Mouse (Mus musculus) myocyte (in vitro differentiated cells): ENCODE data around the gene Slc41a2. TPM values are rescaled to one million over a fixed set of nuclear protein-coding genes. Genes with fewer than 3 reads are reported as not detected.

Source experiments
- H3K27me3 ChIP-seq: one replicate; pipeline ENCODE4 v1.6.1; 2011; ENCODE audit not compliant: control insufficient read depth, insufficient read depth, insufficient read length
- H3K36me3 ChIP-seq: one replicate; pipeline ENCODE4 v1.6.1; 2011; ENCODE audit not compliant: control insufficient read depth, insufficient read depth
- H3K4me2 ChIP-seq: one replicate; pipeline ENCODE4 v1.6.1; 2011; ENCODE audit warnings: low read depth, control low read depth
- H3K4me3 ChIP-seq: one replicate; pipeline ENCODE4 v1.5.1; 2011; ENCODE audit warnings: mild to moderate bottlenecking, control low read depth, moderate library complexity
- H3K79me2 ChIP-seq: one replicate; pipeline ENCODE4 v1.6.1; 2011; ENCODE audit not compliant: control insufficient read depth, insufficient read depth
- H3ac ChIP-seq: one replicate; pipeline ENCODE4 v1.6.1; 2011; ENCODE audit not compliant: control insufficient read depth, insufficient read length
- CEBPB ChIP-seq: IDR thresholded peaks from 2 replicates; pipeline ENCODE4 v1.6.1; 2011; ENCODE audit warnings: mild to moderate bottlenecking, moderate library complexity; ENCODE audit not compliant: poor library complexity, insufficient read depth, severe bottlenecking
- E2F4 ChIP-seq: IDR thresholded peaks from one replicate; pipeline ENCODE4 v1.6.1; 2011; ENCODE audit warnings: mild to moderate bottlenecking, control low read depth, moderate library complexity; ENCODE audit not compliant: insufficient read depth
- MAX ChIP-seq: IDR thresholded peaks from one replicate; pipeline ENCODE4 v1.6.1; 2011; ENCODE audit warnings: low read depth, mild to moderate bottlenecking, control low read depth
- MYOD1 ChIP-seq, 3 experiments: IDR thresholded peaks; one replicate each; pipeline ENCODE4 v1.6.1; 2011; ENCODE audit warnings: control low read depth in 2 of 3, low read depth in 2 of 3, mild to moderate bottlenecking in 2 of 3, moderate library complexity in 1 of 3; ENCODE audit not compliant: insufficient read length in 2 of 3, control insufficient read depth in 1 of 3
- MYOG ChIP-seq, 3 experiments: IDR thresholded peaks; one replicate each; pipeline ENCODE4 v1.6.1; 2011; ENCODE audit warnings: control low read depth in 2 of 3, low read depth in 2 of 3, mild to moderate bottlenecking in 2 of 3; ENCODE audit not compliant: insufficient read length in 2 of 3, control insufficient read depth in 1 of 3, insufficient read depth in 1 of 3
- POLR2A ChIP-seq: IDR thresholded peaks from one replicate; pipeline ENCODE4 v1.6.1; 2011; ENCODE audit warnings: low read depth, mild to moderate bottlenecking, control low read depth, moderate library complexity; ENCODE audit not compliant: insufficient read length
- POLR2AphosphoS2 ChIP-seq: IDR thresholded peaks from one replicate; pipeline ENCODE4 v1.6.1; 2011; ENCODE audit warnings: low read depth, control low read depth; ENCODE audit not compliant: insufficient read length
- REST ChIP-seq: IDR thresholded peaks from one replicate; pipeline ENCODE4 v1.6.1; 2011; ENCODE audit warnings: mild to moderate bottlenecking, control low read depth, moderate library complexity; ENCODE audit not compliant: insufficient read depth, insufficient read length
- SRF ChIP-seq: IDR thresholded peaks from one replicate; pipeline ENCODE4 v1.6.1; 2011; ENCODE audit warnings: low read depth; ENCODE audit not compliant: control insufficient read depth, insufficient read length
- TCF12 ChIP-seq: IDR thresholded peaks from one replicate; pipeline ENCODE4 v1.6.1; 2011; ENCODE audit warnings: mild to moderate bottlenecking, control low read depth; ENCODE audit not compliant: poor library complexity, insufficient read depth, severe bottlenecking
- TCF3 ChIP-seq: IDR thresholded peaks from one replicate; pipeline ENCODE4 v1.6.1; 2011; ENCODE audit warnings: low read depth, control low read depth; ENCODE audit not compliant: insufficient read length
- USF1 ChIP-seq: IDR thresholded peaks from one replicate; pipeline ENCODE4 v1.6.1; 2011; ENCODE audit warnings: low read depth, mild to moderate bottlenecking, control low read depth, moderate library complexity
- polyA plus RNA-seq: library from polyadenylated mRNA; unstranded; fragments of >200 nt; fragmentation: generic; extraction: Trizol; gene quantifications from one replicate; pipeline ENCODE4 v1.2.1, GENCODE M21; 2012; ENCODE audit warnings: missing spikeins

Slc41a2 gene
- polyA plus RNA-seq, 1 experiment, result 5.3 TPM

GRCm38 (mm10) chr10:83224999-83225398 is 112.7 kb downstream of the Slc41a2 start:
- Histone ChIP-seq H3K4me2 (no peak overlapping the region), H3K36me3 (peaks cover 3% of the 10 kb centered on the region), H3K4me3 (no peak overlapping the region), H3ac (no peak overlapping the region), H3K27me3 (no peaks in the 10 kb centered on the region), H3K79me2 (no peaks in the 10 kb centered on the region)
- TF ChIP-seq MYOG (IDR thresholded peaks at IDR 0.05; ENCODE audit: control insufficient read depth in 1 of 3, insufficient read depth in 1 of 3, insufficient read length in 2 of 3, low read depth in 2 of 3) (no peak), POLR2AphosphoS2 (no peak), MYOD1 (IDR thresholded peaks at IDR 0.05; ENCODE audit: control insufficient read depth in 1 of 3, insufficient read length in 2 of 3, low read depth in 2 of 3) (no peak), CEBPB (no peak), REST (no peak), USF1 (no peak), TCF12 (no peak), TCF3 (no peak), SRF (no peak), MAX (no peak), E2F4 (no peak), POLR2A (no peak)

GRCm38 (mm10) chr10:83220847-83221246 is 116.8 kb downstream of the Slc41a2 start:
- H3K4me3 ChIP-seq, result no peak overlapping the region
- no peaks in the 10 kb centered on the region for H3K79me2 ChIP-seq
- TF ChIP-seq TCF3 (no peak), MYOD1 (IDR thresholded peaks at IDR 0.05; ENCODE audit: control insufficient read depth in 1 of 3, insufficient read length in 2 of 3, low read depth in 2 of 3) (no peak), SRF (no peak), POLR2A (no peak), USF1 (no peak), TCF12 (no peak), E2F4 (no peak), CEBPB (no peak), MAX (no peak)
- H3K27me3 ChIP-seq, result no peaks in the 10 kb centered on the region
- H3ac ChIP-seq, result no peak overlapping the region
- H3K4me2 ChIP-seq, result no peak overlapping the region
- H3K36me3 ChIP-seq, result no peaks in the 10 kb centered on the region

DNA sequence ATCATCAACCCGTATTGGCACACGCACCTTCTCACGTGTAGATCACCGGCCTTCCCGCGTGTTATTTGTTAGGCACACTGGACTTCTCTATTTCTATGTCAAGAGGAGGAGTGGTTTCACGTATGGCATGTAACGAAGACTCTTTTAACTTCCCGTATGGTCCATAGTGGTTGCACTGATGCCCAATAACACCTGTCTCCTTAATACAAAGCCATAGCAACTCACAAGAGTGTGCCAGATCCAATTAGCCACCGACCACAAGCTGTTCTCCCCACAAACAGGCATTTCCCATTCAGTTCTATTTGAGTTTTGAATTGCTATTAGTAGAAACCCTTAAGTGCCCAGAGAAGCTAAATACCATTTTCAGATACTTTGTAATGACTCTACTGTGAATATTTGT is 117.5 kb downstream of the Slc41a2 start:
- H3ac ChIP-seq, result no peak overlapping the region
- H3K36me3 ChIP-seq, result no peaks in the 10 kb centered on the region
- no peaks in the 10 kb centered on the region for H3K27me3 ChIP-seq
- H3K4me3 ChIP-seq, result no peak overlapping the region
- H3K4me2 ChIP-seq, result no peak overlapping the region
- TF ChIP-seq TCF12 (no peak), MYOD1 (IDR thresholded peaks at IDR 0.05; ENCODE audit: control insufficient read depth in 1 of 3, insufficient read length in 2 of 3, low read depth in 2 of 3) (no peak), MYOG (IDR thresholded peaks at IDR 0.05; ENCODE audit: control insufficient read depth in 1 of 3, insufficient read depth in 1 of 3, insufficient read length in 2 of 3, low read depth in 2 of 3) (no peak), TCF3 (no peak), SRF (no peak), POLR2A (no peak), CEBPB (no peak), POLR2AphosphoS2 (no peak), USF1 (no peak), MAX (no peak), E2F4 (no peak), REST (no peak)
- no peaks in the 10 kb centered on the region for H3K79me2 ChIP-seq

GRCm38 (mm10) chr10:83219729-83220128 is 118.0 kb downstream of the Slc41a2 start:
- no peaks in the 10 kb centered on the region for H3K36me3 ChIP-seq
- H3K79me2 ChIP-seq, result no peaks in the 10 kb centered on the region
- no peak overlapping the region for H3K4me3 ChIP-seq
- H3K27me3 ChIP-seq, result no peaks in the 10 kb centered on the region
- no peak overlapping the region for H3ac ChIP-seq
- TF ChIP-seq TCF3, result no peak
- TF ChIP-seq MYOD1 (IDR thresholded peaks at IDR 0.05; ENCODE audit: control insufficient read depth in 1 of 3, insufficient read length in 2 of 3, low read depth in 2 of 3), result no peak
- TF ChIP-seq POLR2AphosphoS2, result no peak
- no peak for TF ChIP-seq SRF
- no peak for TF ChIP-seq MAX
- no peak for TF ChIP-seq POLR2A
- no peak for TF ChIP-seq CEBPB
- no peak for TF ChIP-seq USF1
- TF ChIP-seq REST, result no peak
- TF ChIP-seq TCF12, result no peak
- TF ChIP-seq E2F4, result no peak
- no peak for TF ChIP-seq MYOG (IDR thresholded peaks at IDR 0.05; ENCODE audit: control insufficient read depth in 1 of 3, insufficient read depth in 1 of 3, insufficient read length in 2 of 3, low read depth in 2 of 3)
- no peak overlapping the region for H3K4me2 ChIP-seq

- no peak overlapping the region for H3K4me3 ChIP-seq
- no peak overlapping the region for H3ac ChIP-seq
- no peaks in the 10 kb centered on the region for H3K27me3 ChIP-seq
- H3K4me2 ChIP-seq, result no peak overlapping the region
- no peaks in the 10 kb centered on the region for H3K79me2 ChIP-seq
- TF ChIP-seq CEBPB (no peak), TCF3 (no peak), REST (no peak), MYOD1 (IDR thresholded peaks at IDR 0.05; ENCODE audit: control insufficient read depth in 1 of 3, insufficient read length in 2 of 3, low read depth in 2 of 3) (no peak), MYOG (IDR thresholded peaks at IDR 0.05; ENCODE audit: control insufficient read depth in 1 of 3, insufficient read depth in 1 of 3, insufficient read length in 2 of 3, low read depth in 2 of 3) (no peak), TCF12 (no peak), SRF (no peak), USF1 (no peak), POLR2AphosphoS2 (no peak), E2F4 (no peak), MAX (no peak), POLR2A (no peak)
- no peaks in the 10 kb centered on the region for H3K36me3 ChIP-seq
Measured at GRCm38 (mm10) chr10:83218778-83219177, 118.9 kb downstream of the Slc41a2 start.
